Mouse (Mus musculus): ENCODE measurements at regions not wholly inside any gene's neighbourhood (a gene's known extent, or its start where the extent isn't known, plus 50 kb on each side); places are given as distances from the start of the nearest gene placed in this dataset.

- no peak for DNase-seq (ENCODE audit: low spot score)
Observed at GRCm38 (mm10) chr9:67115991-67116390, 66.8 kb upstream of the Tpm1 start.

- DNase-seq (ENCODE audit: low spot score): no peak
Observed at GRCm38 (mm10) chr9:67114099-67114498, 64.9 kb upstream of the Tpm1 start.

- DNase-seq (ENCODE audit: low spot score): no peak
Observed at GRCm38 (mm10) chr9:67111836-67112584, 62.8 kb upstream of the Tpm1 start.

- no peak for DNase-seq (ENCODE audit: low spot score)
Observed at GRCm38 (mm10) chr9:67107938-67108337, 58.7 kb upstream of the Tpm1 start.

GRCm38 (mm10) chr9:67105867-67106266, 56.7 kb upstream of the Tpm1 start:
- DNase-seq (ENCODE audit: low spot score): no peak

- no peak for DNase-seq (ENCODE audit: low spot score)
Observed at GRCm38 (mm10) chr9:67105216-67105615, 56.0 kb upstream of the Tpm1 start.

- no peak for DNase-seq (ENCODE audit: low spot score)
Observed at GRCm38 (mm10) chr9:67104616-67105015, 55.4 kb upstream of the Tpm1 start.

- peak; percentile 23 for DNase-seq (ENCODE audit: low spot score)
Observed at GRCm38 (mm10) chr9:67102578-67102977, 53.4 kb upstream of the Tpm1 start.

- DNase-seq (ENCODE audit: low spot score): no peak
Observed at GRCm38 (mm10) chr9:67099471-67099870, 50.3 kb upstream of the Tpm1 start.
